Mouse (Mus musculus): ENCODE results near the gene Spag17.

GRCm38 (mm10) chr3:100035097-100035496 is 149.9 kb downstream of the Spag17 start:
- no peak for TF ChIP-seq CTCF (IDR thresholded peaks at IDR 0.05; ENCODE audit: control insufficient read depth, insufficient read depth, insufficient read length)
- no peak for TF ChIP-seq MYOD1 (IDR thresholded peaks at IDR 0.05; ENCODE audit: control insufficient read depth, insufficient read length, low read depth)

Data from C2C12 (cell line).